Mouse (Mus musculus) CD4-positive, CD25-positive, alpha-beta regulatory T cell (primary cell): ENCODE measurements around the gene Olfr1293-ps. TPM values are rescaled to one million over a fixed set of nuclear protein-coding genes. Genes with fewer than 3 reads are reported as not detected.

Experiments
- polyA plus RNA-seq: library from polyadenylated mRNA; unstranded; fragments of 100-300 nt; shearing (Covaris generic); gene quantifications from one replicate; pipeline ENCODE4 v1.2.1, GENCODE M21; 2017

Gene Olfr1293-ps
- polyA plus RNA-seq, result 0.11 TPM

GRCm38 (mm10) chr2:111524903-111525302 lies at the start of gene Olfr1293-ps:
Gene Olfr1293-ps, plus strand, starts transcription at chr2:111525203.

GRCm38 (mm10) chr2:111480519-111480918 lies 44.5 kb upstream of the Olfr1293-ps start, which contains the start of gene Olfr1289:
Gene Olfr1289, plus strand, starts transcription at chr2:111480819.

GRCm38 (mm10) chr2:111493729-111494128 lies 31.3 kb upstream of the Olfr1293-ps start, which contains the start of gene Olfr1290:
Gene Olfr1290, minus strand, starts transcription at chr2:111493829.

GRCm38 (mm10) chr2:111496880-111497279 lies 28.1 kb upstream of the Olfr1293-ps start, which contains the start of gene Olfr1291-ps1:
Gene Olfr1291-ps1, plus strand, starts transcription at chr2:111497180.

GRCm38 (mm10) chr2:111540191-111540590 lies 15.2 kb downstream of the Olfr1293-ps start, which contains the start of gene Olfr1294:
Gene Olfr1294, minus strand, starts transcription at chr2:111540291.

GRCm38 (mm10) chr2:111569581-111569980 lies 44.6 kb downstream of the Olfr1293-ps start, which contains the start of gene Olfr1295:
Gene Olfr1295, minus strand, starts transcription at chr2:111569681.

Other genes starting within 250 kb of the Olfr1293-ps start
- not detected for gene Olfr1278, start 235.1 kb upstream of the Olfr1293-ps start, polyA plus RNA-seq
- gene Olfr1279, start 224.6 kb upstream of the Olfr1293-ps start, polyA plus RNA-seq, result not detected
- not detected for gene Olfr1280, start 211.2 kb upstream of the Olfr1293-ps start, polyA plus RNA-seq
- not detected for gene Olfr1281, start 198.7 kb upstream of the Olfr1293-ps start, polyA plus RNA-seq
- not detected for gene Olfr1282, start 189.1 kb upstream of the Olfr1293-ps start, polyA plus RNA-seq
- not detected for gene Olfr1283, start 158.4 kb upstream of the Olfr1293-ps start, polyA plus RNA-seq
- not detected for gene Olfr1284, start 149.7 kb upstream of the Olfr1293-ps start, polyA plus RNA-seq
- gene Olfr1286, start 102.1 kb upstream of the Olfr1293-ps start, polyA plus RNA-seq, result not detected
- gene Olfr1287, start 76.1 kb upstream of the Olfr1293-ps start, polyA plus RNA-seq, result not detected
- not detected for gene Olfr1288, start 51.1 kb upstream of the Olfr1293-ps start, polyA plus RNA-seq
- gene Olfr1289, start 44.4 kb upstream of the Olfr1293-ps start, polyA plus RNA-seq, result not detected
- gene Olfr1290, start 31.4 kb upstream of the Olfr1293-ps start, polyA plus RNA-seq, result not detected
- gene Olfr1291-ps1, start 28.0 kb upstream of the Olfr1293-ps start, polyA plus RNA-seq, result 0.11 TPM
- not detected for gene Olfr1294, start 15.1 kb downstream of the Olfr1293-ps start, polyA plus RNA-seq
- gene Olfr1295, start 44.5 kb downstream of the Olfr1293-ps start, polyA plus RNA-seq, result not detected
- gene Olfr1297, start 101.3 kb downstream of the Olfr1293-ps start, polyA plus RNA-seq, result not detected
- not detected for gene Olfr1298, start 124.0 kb downstream of the Olfr1293-ps start, polyA plus RNA-seq
- not detected for gene Olfr1299, start 136.2 kb downstream of the Olfr1293-ps start, polyA plus RNA-seq
- gene Olfr1301, start 225.8 kb downstream of the Olfr1293-ps start, polyA plus RNA-seq, result not detected